Mouse (Mus musculus): Measurements from ENCODE around the gene Enho. TPM values are rescaled to one million over a fixed set of nuclear protein-coding genes. Genes with fewer than 3 reads are reported as not detected.

Enho gene
- polyA plus RNA-seq, 1 experiment from 2014 or later, result 50.9 TPM

GRCm38 (mm10) chr4:41659556-41659955 lies 19.4 kb upstream of the Enho start:
- 71% methylated on average over 13 of the region's 13 CpGs for WGBS
- H3K9me3 ChIP-seq, result no peaks in the 10 kb centered on the region
- H3K4me1 ChIP-seq (replicated peaks), result peaks cover 87% of the 10 kb centered on the region
- H3K27me3 ChIP-seq (ENCODE audit: insufficient read depth, poor library complexity, severe bottlenecking), result peaks cover 20% of the 10 kb centered on the region; the same call in 1 of the 2 replicates
- H3K4me3 ChIP-seq, result no peak overlapping the region
- DNase-seq (ENCODE audit: low spot score), result peak; percentile 4
- peaks cover 96% of the 10 kb centered on the region for H3K36me3 ChIP-seq
- peak overlapping the region; percentile 67 for H3K27ac ChIP-seq

GRCm38 (mm10) chr4:41658566-41659384 lies 18.7 kb upstream of the Enho start:
- peak overlapping the region; percentile 67 for H3K27ac ChIP-seq
- no peaks in the 10 kb centered on the region for H3K9me3 ChIP-seq
- WGBS, result 23% methylated on average over 25 of the region's 25 CpGs
- 0 out of 2 replicates have a peak overlapping the region, but pooled peaks have one; percentile 10 for H3K4me3 ChIP-seq
- peak; percentile 22 for DNase-seq (ENCODE audit: low spot score)
- peaks cover 87% of the 10 kb centered on the region for H3K4me1 ChIP-seq (replicated peaks)
- H3K27me3 ChIP-seq (ENCODE audit: insufficient read depth, poor library complexity, severe bottlenecking), result peaks cover 20% of the 10 kb centered on the region; the same call in 1 of the 2 replicates
- peaks cover 89% of the 10 kb centered on the region for H3K36me3 ChIP-seq

- no peak for DNase-seq (ENCODE audit: low spot score)
- Histone ChIP-seq H3K4me1 (replicated peaks) (peaks cover 61% of the 10 kb centered on the region), H3K27ac (0 out of 2 replicates have a peak overlapping the region, but pooled peaks have one; percentile 29)
Measured at GRCm38 (mm10) chr4:41655525-41655924, 15.4 kb upstream of the Enho start.

GRCm38 (mm10) chr4:41654217-41654616 lies 14.1 kb upstream of the Enho start:
- Histone ChIP-seq H3K36me3 (peaks cover 43% of the 10 kb centered on the region), H3K27me3 (ENCODE audit: insufficient read depth, poor library complexity, severe bottlenecking) (peaks cover 9% of the 10 kb centered on the region; the same call in 1 of the 2 replicates), H3K4me1 (replicated peaks) (peaks cover 48% of the 10 kb centered on the region), H3K27ac (peak overlapping the region; percentile 64), H3K4me3 (no peak overlapping the region), H3K9me3 (no peaks in the 10 kb centered on the region)
- WGBS, result 13% methylated on average over 7 of the region's 7 CpGs
- DNase-seq (ENCODE audit: low spot score), result peak; percentile 81

More at GRCm38 (mm10) chr4:41655525-41655924, 15.4 kb upstream of the Enho start:
- H3K36me3 ChIP-seq, result peaks cover 56% of the 10 kb centered on the region
- no peaks in the 10 kb centered on the region for H3K9me3 ChIP-seq
- WGBS, result 84% methylated on average over 2 of the region's 2 CpGs
- peaks cover 17% of the 10 kb centered on the region; the same call in 1 of the 2 replicates for H3K27me3 ChIP-seq (ENCODE audit: insufficient read depth, poor library complexity, severe bottlenecking)
- H3K4me3 ChIP-seq, result no peak overlapping the region

- Histone ChIP-seq H3K4me1 (replicated peaks) (peaks cover 47% of the 10 kb centered on the region), H3K27me3 (ENCODE audit: insufficient read depth, poor library complexity, severe bottlenecking) (peaks cover 9% of the 10 kb centered on the region; the same call in 1 of the 2 replicates), H3K4me3 (no peak overlapping the region), H3K9me3 (no peaks in the 10 kb centered on the region), H3K27ac (peak overlapping the region; percentile 64; the same call in 1 of the 2 replicates), H3K36me3 (peaks cover 38% of the 10 kb centered on the region)
- peak; percentile 7 for DNase-seq (ENCODE audit: low spot score)
- WGBS, result 68% methylated on average over 6 of the region's 6 CpGs
Measured at GRCm38 (mm10) chr4:41653730-41654129, 13.6 kb upstream of the Enho start.

GRCm38 (mm10) chr4:41653296-41653695 lies 13.2 kb upstream of the Enho start:
- Histone ChIP-seq H3K27ac (no peak overlapping the region), H3K4me3 (no peak overlapping the region)
- WGBS, result 41% methylated on average over 6 of the region's 6 CpGs

GRCm38 (mm10) chr4:41648627-41649026 lies 8.5 kb upstream of the Enho start:
- Histone ChIP-seq H3K4me1 (replicated peaks) (peaks cover 26% of the 10 kb centered on the region), H3K27me3 (ENCODE audit: insufficient read depth, poor library complexity, severe bottlenecking) (no peaks in the 10 kb centered on the region), H3K9me3 (no peaks in the 10 kb centered on the region), H3K4me3 (no peak overlapping the region), H3K27ac (peak overlapping the region; percentile 83), H3K36me3 (no peaks in the 10 kb centered on the region)
- DNase-seq (ENCODE audit: low spot score), result no peak
- 70% methylated on average over 7 of the region's 7 CpGs for WGBS

More at GRCm38 (mm10) chr4:41653296-41653695, 13.2 kb upstream of the Enho start:
- Histone ChIP-seq H3K36me3 (peaks cover 34% of the 10 kb centered on the region), H3K4me1 (replicated peaks) (peaks cover 47% of the 10 kb centered on the region), H3K27me3 (ENCODE audit: insufficient read depth, poor library complexity, severe bottlenecking) (peaks cover 5% of the 10 kb centered on the region; the same call in 1 of the 2 replicates), H3K9me3 (no peaks in the 10 kb centered on the region)
- peak; percentile 82 for DNase-seq (ENCODE audit: low spot score)

- WGBS, result 25% methylated on average over 4 of the region's 4 CpGs
- Histone ChIP-seq H3K9me3 (no peaks in the 10 kb centered on the region), H3K4me3 (no peak overlapping the region), H3K27me3 (ENCODE audit: insufficient read depth, poor library complexity, severe bottlenecking) (no peaks in the 10 kb centered on the region), H3K27ac (peak overlapping the region; percentile 83), H3K4me1 (replicated peaks) (peaks cover 23% of the 10 kb centered on the region), H3K36me3 (no peaks in the 10 kb centered on the region)
- no peak for DNase-seq (ENCODE audit: low spot score)
Measured at GRCm38 (mm10) chr4:41648157-41648556, 8.0 kb upstream of the Enho start.

GRCm38 (mm10) chr4:41645488-41645887 lies 5.4 kb upstream of the Enho start:
- Histone ChIP-seq H3K9me3 (no peaks in the 10 kb centered on the region), H3K4me1 (replicated peaks) (peaks cover 28% of the 10 kb centered on the region), H3K27ac (peak overlapping the region; percentile 51; the same call in 1 of the 2 replicates), H3K4me3 (no peak overlapping the region), H3K27me3 (ENCODE audit: insufficient read depth, poor library complexity, severe bottlenecking) (0 out of 2 replicates have a peak, but pooled peaks cover 6% of the 10 kb centered on the region), H3K36me3 (no peaks in the 10 kb centered on the region)
- DNase-seq (ENCODE audit: low spot score), result no peak
- WGBS, result 36% methylated on average over 5 of the region's 5 CpGs

GRCm38 (mm10) chr4:41641199-41641822 lies 1.2 kb upstream of the Enho start:
- no peak overlapping the region for H3K4me3 ChIP-seq
- no peak for DNase-seq (ENCODE audit: low spot score)
- H3K4me1 ChIP-seq (replicated peaks), result peaks cover 49% of the 10 kb centered on the region
- H3K9me3 ChIP-seq, result no peaks in the 10 kb centered on the region
- peaks cover 33% of the 10 kb centered on the region for H3K27me3 ChIP-seq (ENCODE audit: insufficient read depth, poor library complexity, severe bottlenecking)
- peak overlapping the region; percentile 98; the same call in 1 of the 2 replicates for H3K27ac ChIP-seq
- WGBS, result 80% methylated on average over 6 of the region's 6 CpGs
- H3K36me3 ChIP-seq, result peaks cover 20% of the 10 kb centered on the region

GRCm38 (mm10) chr4:41639214-41639841 lies 796 bp downstream of the Enho start:
- peaks cover 66% of the 10 kb centered on the region for H3K4me1 ChIP-seq (replicated peaks)
- peak overlapping the region; percentile 82 for H3K4me3 ChIP-seq
- peaks cover 41% of the 10 kb centered on the region for H3K27me3 ChIP-seq (ENCODE audit: insufficient read depth, poor library complexity, severe bottlenecking)
- WGBS, result 12% methylated on average over 10 of the region's 10 CpGs
- peak overlapping the region; percentile 98 for H3K27ac ChIP-seq
- peaks cover 20% of the 10 kb centered on the region for H3K36me3 ChIP-seq
- DNase-seq (ENCODE audit: low spot score), result no peak
- no peaks in the 10 kb centered on the region for H3K9me3 ChIP-seq

- Histone ChIP-seq H3K27me3 (ENCODE audit: insufficient read depth, poor library complexity, severe bottlenecking) (peaks cover 46% of the 10 kb centered on the region), H3K36me3 (peaks cover 20% of the 10 kb centered on the region), H3K4me1 (replicated peaks) (peaks cover 69% of the 10 kb centered on the region), H3K9me3 (no peaks in the 10 kb centered on the region), H3K4me3 (peak overlapping the region; percentile 82), H3K27ac (peak overlapping the region; percentile 98)
- DNase-seq (ENCODE audit: low spot score), result no peak
- 81% methylated on average over 6 of the region's 6 CpGs for WGBS
Measured at GRCm38 (mm10) chr4:41638828-41639213, 1.3 kb downstream of the Enho start.

Measured in hindbrain, embryonic 10.5 days (tissue).